Mouse (Mus musculus): ENCODE data around the gene Slc34a1. TPM values are rescaled to one million over a fixed set of nuclear protein-coding genes. Genes with fewer than 3 reads are reported as not detected.

The Slc34a1 gene
- not detected in 2 replicates for polyA plus RNA-seq (2011; ENCODE audit: insufficient read depth, insufficient read length, low read depth, missing spikeins)

DNA sequence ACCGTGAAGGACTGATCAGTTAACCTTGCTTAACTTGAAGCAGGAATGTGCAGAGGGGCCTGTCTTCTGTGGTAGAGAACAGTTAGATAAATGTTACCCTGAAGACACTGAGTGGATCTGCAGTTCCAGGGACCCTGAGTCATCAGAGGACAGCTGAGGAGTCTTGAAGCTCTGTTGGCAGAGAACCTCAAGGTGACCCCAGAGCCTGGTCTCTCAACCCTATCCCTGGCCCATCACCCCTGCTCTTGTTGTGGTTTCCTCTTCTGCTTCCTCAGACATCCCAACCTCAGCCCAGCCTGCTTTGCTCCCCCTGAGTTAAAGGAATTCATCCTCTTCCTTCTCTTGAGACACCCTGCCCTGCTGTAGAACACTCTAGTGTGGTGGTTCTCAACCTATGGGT lies at the start of gene Slc34a1:
Slc34a1 (plus strand) TSS at position 100 of the 400 bp plus-strand sequence.
- no peaks in the 10 kb centered on the region for H3K9me3 ChIP-seq (replicated peaks; ENCODE audit: control insufficient read depth, insufficient read depth, low read length, poor library complexity, severe bottlenecking)
- no peaks in the 10 kb centered on the region for H3K36me3 ChIP-seq (ENCODE audit: control insufficient read depth, insufficient read depth, low read length, poor library complexity, severe bottlenecking)
- no peak within 1 kb of the TSS for H3K4me3 ChIP-seq (ENCODE audit: low read depth, low read length)
- no peak within 1 kb of the TSS for H3K27ac ChIP-seq (ENCODE audit: insufficient read depth, low read length)
- H3K27me3 ChIP-seq (ENCODE audit: control insufficient read depth, insufficient read depth, low read length, poor library complexity, severe bottlenecking) = no peaks in the 10 kb centered on the region
- no peak within 1 kb of the TSS for H3K9ac ChIP-seq (ENCODE audit: low read depth, poor library complexity, severe bottlenecking)
- H3K4me1 ChIP-seq (ENCODE audit: control insufficient read depth, insufficient read depth, low read length) = no peaks in the 10 kb centered on the region
- TF ChIP-seq POLR2A (IDR thresholded peaks at IDR 0.05; ENCODE audit: insufficient read depth, low read length) = no peak
- TF ChIP-seq CTCF (IDR thresholded peaks at IDR 0.05; ENCODE audit: low read depth, low read length) = no peak
- no peak for TF ChIP-seq EP300 (IDR thresholded peaks at IDR 0.05; ENCODE audit: insufficient read depth, low read depth, low read length)

- H3K9me3 ChIP-seq (replicated peaks; ENCODE audit: control insufficient read depth, insufficient read depth, low read length, poor library complexity, severe bottlenecking) = no peaks in the 10 kb centered on the region
- peaks cover 9% of the 10 kb centered on the region for H3K36me3 ChIP-seq (ENCODE audit: control insufficient read depth, insufficient read depth, low read length, poor library complexity, severe bottlenecking)
- no peaks in the 10 kb centered on the region for H3K27me3 ChIP-seq (ENCODE audit: control insufficient read depth, insufficient read depth, low read length, poor library complexity, severe bottlenecking)
Measured at GRCm38 (mm10) chr13:55361145-55361544, 36.8 kb upstream of the Slc34a1 start.

GRCm38 (mm10) chr13:55361974-55362452 lies 36.0 kb upstream of the Slc34a1 start:
- peak overlapping the region; percentile 64 for H3K9ac ChIP-seq (ENCODE audit: low read depth, poor library complexity, severe bottlenecking)
- H3K27me3 ChIP-seq (ENCODE audit: control insufficient read depth, insufficient read depth, low read length, poor library complexity, severe bottlenecking) = no peaks in the 10 kb centered on the region
- peak overlapping the region; percentile 89 for H3K4me3 ChIP-seq (ENCODE audit: low read depth, low read length)
- TF ChIP-seq POLR2A (IDR thresholded peaks at IDR 0.05; ENCODE audit: insufficient read depth, low read length) = no peak
- H3K36me3 ChIP-seq (ENCODE audit: control insufficient read depth, insufficient read depth, low read length, poor library complexity, severe bottlenecking) = peaks cover 7% of the 10 kb centered on the region
- no peaks in the 10 kb centered on the region for H3K4me1 ChIP-seq (ENCODE audit: control insufficient read depth, insufficient read depth, low read length)
- H3K9me3 ChIP-seq (replicated peaks; ENCODE audit: control insufficient read depth, insufficient read depth, low read length, poor library complexity, severe bottlenecking) = no peaks in the 10 kb centered on the region
- no peak overlapping the region for H3K27ac ChIP-seq (ENCODE audit: insufficient read depth, low read length)

More at GRCm38 (mm10) chr13:55361145-55361544, 36.8 kb upstream of the Slc34a1 start:
- TF ChIP-seq CTCF (IDR thresholded peaks at IDR 0.05; ENCODE audit: low read depth, low read length) = no peak
- TF ChIP-seq EP300 (IDR thresholded peaks at IDR 0.05; ENCODE audit: insufficient read depth, low read depth, low read length) = no peak
- TF ChIP-seq POLR2A (IDR thresholded peaks at IDR 0.05; ENCODE audit: insufficient read depth, low read length) = no peak
- Histone ChIP-seq H3K4me3 (ENCODE audit: low read depth, low read length) (no peak overlapping the region), H3K9ac (ENCODE audit: low read depth, poor library complexity, severe bottlenecking) (no peak overlapping the region), H3K27ac (ENCODE audit: insufficient read depth, low read length) (no peak overlapping the region), H3K4me1 (ENCODE audit: control insufficient read depth, insufficient read depth, low read length) (no peaks in the 10 kb centered on the region)

GRCm38 (mm10) chr13:55362453-55363060 lies 35.4 kb upstream of the Slc34a1 start, which contains the start of gene Lman2:
Gene Lman2, minus strand, starts transcription at chr13:55362783.
- H3K36me3 ChIP-seq (ENCODE audit: control insufficient read depth, insufficient read depth, low read length, poor library complexity, severe bottlenecking) = peaks cover 7% of the 10 kb centered on the region
- TF ChIP-seq CTCF (IDR thresholded peaks at IDR 0.05; ENCODE audit: low read depth, low read length) (no peak), POLR2A (IDR thresholded peaks at IDR 0.05; ENCODE audit: insufficient read depth, low read length) (no peak), EP300 (IDR thresholded peaks at IDR 0.05; ENCODE audit: insufficient read depth, low read depth, low read length) (no peak)
- H3K9me3 ChIP-seq (replicated peaks; ENCODE audit: control insufficient read depth, insufficient read depth, low read length, poor library complexity, severe bottlenecking) = no peaks in the 10 kb centered on the region
- H3K27ac ChIP-seq (ENCODE audit: insufficient read depth, low read length) = peak within 1 kb of the TSS; percentile 62
- no peaks in the 10 kb centered on the region for H3K27me3 ChIP-seq (ENCODE audit: control insufficient read depth, insufficient read depth, low read length, poor library complexity, severe bottlenecking)
- no peaks in the 10 kb centered on the region for H3K4me1 ChIP-seq (ENCODE audit: control insufficient read depth, insufficient read depth, low read length)
- peak within 1 kb of the TSS; percentile 89 for H3K4me3 ChIP-seq (ENCODE audit: low read depth, low read length)
- peak within 1 kb of the TSS; percentile 64 for H3K9ac ChIP-seq (ENCODE audit: low read depth, poor library complexity, severe bottlenecking)

- no peak overlapping the region for H3K4me3 ChIP-seq (ENCODE audit: low read depth, low read length)
- H3K9ac ChIP-seq (ENCODE audit: low read depth, poor library complexity, severe bottlenecking) = no peak overlapping the region
Measured at GRCm38 (mm10) chr13:55368401-55368800, 29.6 kb upstream of the Slc34a1 start.

DNA sequence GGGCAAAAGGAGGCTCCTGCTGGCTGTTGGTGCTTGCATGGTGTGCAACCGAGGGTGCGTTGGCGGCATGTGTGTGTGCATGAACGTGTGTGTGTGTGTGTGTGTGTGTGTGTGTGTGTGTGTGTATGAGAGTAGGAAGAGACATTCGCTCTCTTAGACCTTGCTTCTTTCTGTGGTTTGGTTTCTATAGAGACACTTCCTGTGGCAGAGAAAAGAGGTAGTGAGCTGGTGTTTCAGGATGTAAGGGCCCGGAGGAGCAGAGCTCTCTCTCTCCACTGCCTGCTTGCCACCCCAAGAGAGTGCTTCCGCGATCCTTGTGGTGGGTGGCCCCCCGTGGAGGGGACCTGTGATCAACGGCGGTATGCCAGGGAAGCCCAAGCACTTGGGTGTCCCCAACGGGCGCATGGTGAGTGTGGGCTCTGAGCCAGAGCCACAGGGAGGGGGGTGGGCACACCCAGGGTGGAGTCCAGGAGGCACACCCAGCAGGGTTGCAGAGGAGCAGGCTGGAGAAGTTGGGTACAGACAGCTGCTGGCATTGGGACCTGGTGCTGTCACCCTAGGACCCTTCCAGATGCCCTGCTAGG lies 28.4 kb upstream of the Slc34a1 start, which contains the start of gene Rgs14:
Rgs14 (plus strand) TSS at position 202 of the 584 bp plus-strand sequence.
- TF ChIP-seq CTCF (IDR thresholded peaks at IDR 0.05; ENCODE audit: low read depth, low read length) (no peak), POLR2A (IDR thresholded peaks at IDR 0.05; ENCODE audit: insufficient read depth, low read length) (no peak), EP300 (IDR thresholded peaks at IDR 0.05; ENCODE audit: insufficient read depth, low read depth, low read length) (no peak)
- no peak within 1 kb of the TSS for H3K4me3 ChIP-seq (ENCODE audit: low read depth, low read length)

More at GRCm38 (mm10) chr13:55368401-55368800, 29.6 kb upstream of the Slc34a1 start:
- Histone ChIP-seq H3K27me3 (ENCODE audit: control insufficient read depth, insufficient read depth, low read length, poor library complexity, severe bottlenecking) (no peaks in the 10 kb centered on the region), H3K36me3 (ENCODE audit: control insufficient read depth, insufficient read depth, low read length, poor library complexity, severe bottlenecking) (no peaks in the 10 kb centered on the region), H3K27ac (ENCODE audit: insufficient read depth, low read length) (no peak overlapping the region), H3K4me1 (ENCODE audit: control insufficient read depth, insufficient read depth, low read length) (no peaks in the 10 kb centered on the region), H3K9me3 (replicated peaks; ENCODE audit: control insufficient read depth, insufficient read depth, low read length, poor library complexity, severe bottlenecking) (no peaks in the 10 kb centered on the region)
- TF ChIP-seq CTCF (IDR thresholded peaks at IDR 0.05; ENCODE audit: low read depth, low read length) = no peak
- TF ChIP-seq EP300 (IDR thresholded peaks at IDR 0.05; ENCODE audit: insufficient read depth, low read depth, low read length) = no peak
- TF ChIP-seq POLR2A (IDR thresholded peaks at IDR 0.05; ENCODE audit: insufficient read depth, low read length) = no peak

More for the DNA sequence above, 28.4 kb upstream of the Slc34a1 start, which contains the start of gene Rgs14:
- no peaks in the 10 kb centered on the region for H3K36me3 ChIP-seq (ENCODE audit: control insufficient read depth, insufficient read depth, low read length, poor library complexity, severe bottlenecking)
- no peaks in the 10 kb centered on the region for H3K4me1 ChIP-seq (ENCODE audit: control insufficient read depth, insufficient read depth, low read length)
- no peaks in the 10 kb centered on the region for H3K9me3 ChIP-seq (replicated peaks; ENCODE audit: control insufficient read depth, insufficient read depth, low read length, poor library complexity, severe bottlenecking)
- H3K9ac ChIP-seq (ENCODE audit: low read depth, poor library complexity, severe bottlenecking) = no peak within 1 kb of the TSS
- H3K27ac ChIP-seq (ENCODE audit: insufficient read depth, low read length) = no peak within 1 kb of the TSS
- no peaks in the 10 kb centered on the region for H3K27me3 ChIP-seq (ENCODE audit: control insufficient read depth, insufficient read depth, low read length, poor library complexity, severe bottlenecking)

All from ES-Bruce4 (cell line).